Mouse (Mus musculus) right cerebral cortex, postnatal 14 days (tissue): ENCODE results near the gene Tnfaip3.
A peak's percentile ranks its signal among the peaks of the same experiment; 100 is the strongest.

Experiments
- DNase-seq: peaks from one replicate; pipeline ENCODE4 v3.0.0; 2022

The Tnfaip3 gene

DNA sequence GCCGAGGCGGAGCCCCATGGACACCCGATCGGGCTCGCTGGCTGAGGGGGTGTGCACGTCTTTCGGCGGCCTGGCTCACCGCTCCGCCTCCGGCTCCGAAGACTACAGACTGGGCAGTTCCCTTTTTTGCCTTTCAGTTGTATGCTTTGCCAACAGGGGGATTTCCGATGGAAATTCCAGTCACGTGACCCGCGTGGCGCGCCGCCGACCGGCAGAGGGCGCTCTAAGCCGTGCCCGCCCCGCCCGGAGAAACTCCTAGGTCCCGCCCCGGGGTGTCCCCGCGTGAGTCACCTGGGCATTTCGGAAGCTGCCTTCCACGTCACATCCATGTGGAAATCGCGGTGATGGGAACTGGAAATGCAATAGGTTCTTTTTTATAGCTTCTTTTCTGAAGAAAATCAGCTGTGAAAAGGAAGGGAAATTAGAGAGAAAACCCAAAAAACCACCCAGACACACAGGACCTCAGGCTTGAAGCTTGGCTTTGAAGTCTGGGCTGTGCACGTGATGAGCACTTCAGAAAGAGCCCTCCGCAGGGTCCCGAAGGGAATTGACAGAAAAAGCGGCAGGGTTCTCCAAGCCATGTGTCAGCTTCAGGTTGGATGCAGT lies at the start of gene Tnfaip3:
Tnfaip3 (minus strand) TSS at position 401 of the 606 bp plus-strand sequence.
- peak; percentile 95 for DNase-seq

DNA sequence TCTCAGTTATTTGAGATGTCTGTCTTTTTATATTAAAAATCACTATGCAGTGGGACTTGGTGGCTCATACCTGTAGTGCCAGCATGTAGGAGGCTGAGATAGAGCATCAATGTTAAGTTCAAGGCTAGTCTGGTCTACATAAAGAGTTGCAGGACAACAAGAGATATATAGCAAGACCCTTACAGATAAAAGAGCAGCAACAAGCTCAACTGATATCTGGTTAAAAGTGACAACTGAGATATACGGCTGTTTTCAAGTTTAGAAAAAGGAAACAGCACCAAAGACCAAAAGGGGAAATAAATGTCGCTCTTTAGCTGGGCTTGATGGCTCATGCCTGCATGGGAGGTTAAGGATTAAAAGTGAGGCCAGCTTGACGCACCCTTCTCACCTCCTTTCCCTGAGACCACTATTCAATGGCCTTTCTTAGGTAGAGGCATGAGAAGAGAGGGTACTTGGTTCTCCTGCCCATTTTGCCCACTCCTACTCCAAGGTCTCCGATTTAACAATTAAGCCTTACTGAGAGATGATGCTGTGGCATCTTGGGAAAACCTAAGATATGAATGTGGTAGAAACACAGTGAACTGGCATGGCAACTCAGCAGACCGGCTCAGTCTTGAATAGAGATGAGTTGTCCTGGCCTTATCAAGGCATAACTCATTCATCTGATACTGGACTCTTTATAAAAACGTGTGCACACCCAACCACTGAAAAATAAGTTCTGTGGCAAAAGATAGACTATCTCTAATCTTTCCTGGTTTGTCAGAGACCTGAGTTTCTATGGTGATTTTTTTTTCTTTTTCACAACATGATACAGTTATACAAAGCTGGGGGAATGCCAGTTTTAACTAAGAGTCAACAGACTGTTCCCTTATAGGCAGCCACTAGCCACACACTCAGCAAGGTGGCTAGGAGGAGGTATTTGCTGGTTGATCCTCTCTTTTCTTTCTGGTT lies 49.5 kb upstream of the Tnfaip3 start:
- DNase-seq: no peak

DNA sequence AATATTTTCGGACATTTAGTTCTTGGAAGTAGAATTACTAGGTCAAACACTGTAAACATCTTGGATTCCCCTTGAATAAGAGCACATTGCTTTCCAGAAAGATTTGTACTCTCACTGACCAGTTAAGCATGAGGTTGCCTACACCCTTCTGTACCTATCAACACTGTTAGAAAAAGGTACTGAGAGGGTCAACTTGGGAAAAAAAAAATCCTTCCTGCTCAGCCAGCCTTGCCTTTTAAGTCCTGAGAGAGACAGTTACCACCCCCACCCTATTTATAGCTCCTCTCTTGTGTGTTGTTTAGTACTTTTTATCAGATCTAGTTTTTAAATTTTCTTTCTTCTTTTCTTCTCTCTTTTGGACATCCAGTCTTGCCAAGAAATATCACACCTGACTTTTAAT lies 48.2 kb upstream of the Tnfaip3 start:
- no peak for DNase-seq

DNA sequence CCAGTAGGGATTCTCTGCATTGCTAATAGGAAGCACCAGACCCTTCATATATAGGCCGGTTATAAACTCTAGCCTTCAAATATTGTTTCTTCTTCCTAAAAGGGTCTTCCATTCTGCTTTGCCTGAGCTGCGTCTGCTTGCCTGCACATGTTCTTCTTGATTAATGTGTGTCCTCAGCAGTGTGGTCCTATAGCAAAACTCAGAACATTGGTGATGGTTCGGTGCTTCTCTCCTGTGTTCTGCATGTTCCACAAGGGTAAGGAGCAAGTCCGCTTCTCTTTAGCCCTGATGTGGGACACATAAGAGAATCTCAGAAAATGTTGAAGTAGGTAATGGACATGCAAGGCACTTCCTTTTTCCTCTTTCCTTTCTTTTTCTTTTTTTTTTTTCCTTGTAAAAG lies 47.8 kb upstream of the Tnfaip3 start:
- no peak for DNase-seq

DNA sequence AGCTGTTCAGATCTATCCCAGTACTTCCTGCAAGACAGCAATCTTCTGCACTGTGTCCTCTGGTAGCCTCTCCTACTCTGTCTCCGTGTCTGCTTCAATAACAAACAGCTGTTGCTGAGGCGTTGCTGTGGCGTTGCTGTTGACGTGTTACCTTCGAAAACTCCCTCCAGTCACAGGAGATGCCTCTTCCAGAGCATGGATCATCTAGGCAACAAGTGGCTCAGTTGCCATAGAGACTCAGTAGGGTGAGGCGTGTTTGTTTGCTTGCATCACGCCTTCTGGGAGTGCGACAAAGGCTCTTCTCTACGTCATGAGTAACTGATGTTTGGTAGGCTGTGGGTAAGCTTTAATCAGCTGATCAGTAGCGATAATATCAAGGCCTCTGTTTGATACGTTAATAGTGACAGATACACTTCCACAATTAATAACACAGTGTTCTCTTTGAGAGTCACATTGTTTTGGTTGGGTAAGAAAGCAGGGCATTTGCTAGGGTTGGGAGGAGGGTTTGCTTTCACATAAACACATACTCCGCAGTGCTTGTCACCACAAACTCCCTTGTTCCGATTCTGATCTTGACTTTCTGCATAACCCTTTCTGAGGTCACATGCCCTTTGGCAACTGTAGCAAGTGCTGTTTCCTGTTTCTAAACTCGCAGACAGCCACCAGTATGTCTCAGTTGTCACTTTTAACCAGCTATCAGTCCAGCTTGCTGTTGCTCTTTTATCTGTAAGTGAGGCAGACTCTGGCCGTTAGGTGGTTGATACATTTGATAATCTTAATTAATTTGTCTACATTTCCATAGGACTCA lies 46.8 kb upstream of the Tnfaip3 start:
- no peak for DNase-seq

DNA sequence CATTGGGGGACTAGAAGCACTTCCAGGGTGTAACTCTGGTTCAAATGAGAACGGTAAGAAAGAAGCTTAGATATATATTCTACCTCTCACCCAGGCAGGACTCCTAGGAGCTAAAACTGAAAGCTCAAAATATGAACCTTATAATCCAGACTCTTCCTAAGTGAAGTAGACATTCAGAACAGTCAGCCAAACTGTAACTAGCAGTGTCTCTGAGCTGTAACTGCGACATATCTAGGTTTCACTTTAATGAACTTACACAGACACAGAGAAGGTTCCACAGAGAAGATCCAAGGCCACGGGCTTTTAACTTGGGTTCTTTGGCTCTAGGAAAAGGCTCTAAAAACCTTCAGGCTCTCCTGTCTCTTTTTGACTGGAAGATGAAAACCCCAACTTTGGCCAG lies 45.7 kb upstream of the Tnfaip3 start:
- DNase-seq: no peak

DNA sequence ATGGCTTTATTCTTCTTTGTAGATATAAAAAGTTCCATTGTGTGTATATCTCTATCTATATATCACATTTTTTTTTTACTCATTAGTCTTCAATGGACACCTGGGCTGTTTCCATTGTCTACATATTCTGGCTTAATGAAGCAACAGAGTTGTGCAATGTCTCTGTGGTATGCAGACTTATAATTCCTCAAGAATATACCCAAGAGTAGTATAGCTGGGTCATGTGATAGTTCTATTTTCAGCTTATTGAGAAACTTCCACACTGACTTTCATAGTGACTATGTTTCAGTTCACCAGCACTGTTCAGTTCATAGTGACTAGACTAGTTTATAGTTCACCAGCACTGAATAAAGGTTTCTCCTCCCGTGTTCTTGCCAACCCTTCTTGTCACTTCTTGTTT lies 38.1 kb upstream of the Tnfaip3 start:
- no peak for DNase-seq

DNA sequence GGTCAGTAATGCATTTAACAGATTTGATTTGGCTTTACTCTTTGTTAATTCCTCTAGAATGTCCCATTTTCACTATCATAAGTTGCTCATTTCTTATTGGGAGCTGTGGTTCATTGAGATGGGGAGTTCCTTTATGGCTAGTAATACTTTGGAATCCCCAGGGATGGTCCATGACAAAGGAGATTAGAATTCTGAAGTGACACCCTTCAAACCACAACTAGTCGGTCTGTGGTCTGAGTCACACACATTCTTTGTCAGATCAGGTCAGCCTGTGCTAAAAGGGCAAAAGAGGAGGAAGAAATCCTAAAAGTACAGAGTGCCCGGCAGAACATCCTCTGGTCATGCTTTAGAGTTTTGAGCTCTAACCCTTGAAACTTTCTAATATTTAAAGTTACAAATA lies 30.5 kb upstream of the Tnfaip3 start:
- DNase-seq: no peak

DNA sequence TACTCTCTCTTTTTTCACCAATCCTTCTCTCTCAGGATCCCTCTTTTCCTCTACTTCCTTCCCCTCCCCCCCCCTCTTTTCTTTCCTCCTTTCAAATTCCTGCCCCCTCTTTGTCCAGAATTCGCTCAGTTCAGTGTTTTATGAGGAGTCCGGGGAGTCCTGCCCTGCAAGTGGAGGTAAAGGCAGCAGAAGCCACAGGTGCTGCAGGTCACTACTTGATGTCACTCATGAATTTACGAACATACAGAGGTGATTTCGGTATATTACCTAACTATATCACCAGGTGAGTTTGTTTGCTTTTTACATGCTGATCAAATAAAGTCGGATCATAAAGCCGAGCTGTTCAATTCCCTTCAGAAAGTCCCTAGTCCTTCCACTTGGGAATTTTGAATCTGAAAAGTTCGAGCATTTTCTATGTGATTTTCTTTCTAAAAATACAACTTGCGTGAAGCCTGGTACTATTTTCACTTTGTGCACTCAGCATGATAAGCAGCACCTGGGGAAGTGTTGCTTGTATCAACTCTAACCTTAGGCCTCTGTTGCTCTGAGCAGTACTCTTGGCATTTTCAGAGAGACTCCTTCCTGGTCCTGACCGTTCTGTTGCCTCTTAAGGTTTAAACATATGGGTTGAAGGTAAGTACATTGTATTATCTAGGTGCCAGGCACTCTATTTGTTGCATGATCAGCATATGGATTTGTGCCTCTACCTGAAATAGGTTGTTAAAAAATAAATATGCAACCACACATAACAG lies 29.5 kb upstream of the Tnfaip3 start:
- DNase-seq: no peak

DNA sequence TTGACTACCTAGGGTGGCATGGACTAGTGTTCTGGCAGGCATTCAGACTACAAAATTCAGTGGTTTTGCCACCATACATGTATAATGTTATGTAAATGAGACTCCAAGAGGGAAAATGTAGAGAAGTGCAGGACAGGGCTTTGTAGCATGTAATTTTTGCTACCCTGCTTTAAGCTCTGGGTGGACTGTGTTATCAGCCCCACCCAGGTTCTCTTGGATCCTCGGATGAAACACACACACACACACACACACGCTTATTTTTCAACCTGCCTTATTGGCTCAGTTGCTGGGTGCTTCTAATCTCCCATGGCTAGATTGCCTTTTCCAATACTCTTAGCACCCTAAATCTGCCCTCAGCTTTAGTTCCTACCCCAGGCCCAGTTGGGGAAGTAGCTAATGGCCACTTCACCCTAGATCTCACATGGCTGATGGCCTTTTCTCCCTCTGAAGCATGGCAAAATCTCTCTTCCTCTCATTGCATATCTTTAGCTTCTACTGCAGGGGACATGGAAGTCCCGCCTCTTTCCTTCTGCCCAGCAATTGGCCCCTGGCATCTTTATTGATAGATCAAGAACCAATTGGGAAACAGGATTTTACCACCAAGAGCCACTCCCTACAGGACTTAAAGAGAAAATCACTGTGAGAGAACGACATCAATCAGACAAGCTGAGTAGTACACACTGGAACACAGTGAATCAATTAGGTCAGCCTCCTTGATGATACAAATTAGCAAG lies 28.2 kb upstream of the Tnfaip3 start:
- DNase-seq: no peak

DNA sequence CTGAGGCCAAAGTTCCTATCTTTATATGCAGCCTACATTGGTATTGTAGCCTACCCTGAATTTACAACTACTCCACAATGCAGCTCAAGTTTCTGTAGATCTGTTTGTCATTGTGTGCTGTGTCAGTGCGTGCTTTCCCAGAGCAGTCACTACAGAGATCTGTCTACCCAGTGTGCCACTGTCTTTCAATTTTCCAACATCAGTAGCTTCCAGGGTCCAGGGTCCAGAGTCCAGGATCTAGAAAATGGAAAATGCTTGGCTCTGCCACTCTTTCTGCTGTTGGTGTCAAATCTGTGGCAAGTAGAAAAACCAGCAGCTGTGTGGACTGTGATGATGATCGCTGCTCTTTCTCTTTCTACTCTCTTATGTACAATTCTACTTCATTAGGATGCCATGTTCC lies 24.7 kb upstream of the Tnfaip3 start:
- no peak for DNase-seq

DNA sequence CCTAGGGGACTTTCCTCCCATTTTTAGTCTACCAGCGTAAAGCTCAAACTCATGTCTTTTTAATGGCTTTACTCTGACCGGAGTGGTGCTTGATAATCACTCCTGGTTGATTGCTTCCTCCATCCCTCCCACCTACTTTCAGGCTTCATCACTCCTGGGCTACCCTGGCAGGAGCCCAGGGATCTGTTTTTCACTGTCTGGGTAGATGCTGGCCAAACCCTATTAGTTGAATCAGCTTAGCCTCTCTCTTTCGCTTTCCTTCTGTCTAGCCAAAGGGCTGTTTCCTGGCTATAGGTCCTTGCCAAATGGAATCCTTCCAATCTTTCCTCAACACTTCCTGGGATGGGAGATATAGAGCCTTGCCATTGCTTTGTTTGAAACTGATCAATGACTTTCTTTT lies 19.3 kb upstream of the Tnfaip3 start:
- DNase-seq: no peak

DNA sequence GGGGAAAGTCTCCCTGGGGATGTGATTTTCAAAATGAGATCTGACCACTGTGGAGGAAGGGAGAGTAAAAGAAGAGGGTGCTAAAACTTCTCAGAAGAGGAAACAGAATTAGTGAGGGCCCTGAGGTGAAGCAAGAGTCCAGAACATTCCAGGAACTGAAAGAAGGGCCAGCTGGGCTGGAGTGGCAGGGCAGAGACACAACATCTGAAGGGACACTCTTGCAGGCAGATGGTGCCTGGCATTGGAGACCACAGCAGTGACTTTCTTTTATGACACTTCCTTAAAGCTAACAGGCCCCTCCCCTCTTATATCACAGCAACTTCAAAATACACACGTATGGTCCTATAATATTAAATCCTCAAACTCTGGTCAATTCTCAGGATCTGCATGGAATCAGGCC lies 18.2 kb upstream of the Tnfaip3 start:
- no peak for DNase-seq

DNA sequence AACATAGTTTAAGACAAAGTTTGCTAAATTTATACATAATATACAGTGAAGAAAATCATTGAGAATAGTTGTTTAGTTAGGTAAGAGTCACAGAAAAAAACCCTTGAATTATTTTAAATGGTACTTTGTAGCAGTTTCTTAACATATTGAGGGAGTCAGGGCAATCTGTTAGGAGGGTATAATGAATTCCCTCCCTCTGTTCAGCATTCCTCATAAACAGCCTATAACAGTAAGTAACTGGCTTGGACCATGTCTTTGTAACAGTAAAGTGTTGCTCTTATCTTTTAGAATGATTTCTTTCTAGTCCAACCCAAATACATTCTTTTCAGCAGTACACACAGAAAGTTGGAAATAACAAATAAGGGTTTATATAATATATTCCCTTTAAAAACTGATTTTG lies 16.4 kb upstream of the Tnfaip3 start:
- no peak for DNase-seq

DNA sequence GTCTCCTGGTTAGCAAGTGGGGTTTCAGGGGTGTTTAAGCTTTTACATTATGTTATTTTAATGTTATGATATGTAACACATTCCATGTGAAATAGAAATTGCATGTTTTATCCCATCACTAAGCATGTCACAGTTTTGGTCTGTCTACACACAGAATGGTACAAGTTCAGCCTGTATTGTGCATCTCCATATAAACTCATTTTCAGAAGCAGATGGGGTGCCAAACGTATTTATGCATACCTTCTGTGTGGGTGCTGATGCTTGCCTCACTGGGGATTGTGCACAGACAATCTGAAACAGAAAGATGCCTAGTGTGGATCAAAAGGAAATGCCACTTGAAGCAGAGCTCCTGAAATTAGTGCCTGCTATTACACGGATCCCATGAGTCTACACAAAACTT lies 15.2 kb upstream of the Tnfaip3 start:
- no peak for DNase-seq

DNA sequence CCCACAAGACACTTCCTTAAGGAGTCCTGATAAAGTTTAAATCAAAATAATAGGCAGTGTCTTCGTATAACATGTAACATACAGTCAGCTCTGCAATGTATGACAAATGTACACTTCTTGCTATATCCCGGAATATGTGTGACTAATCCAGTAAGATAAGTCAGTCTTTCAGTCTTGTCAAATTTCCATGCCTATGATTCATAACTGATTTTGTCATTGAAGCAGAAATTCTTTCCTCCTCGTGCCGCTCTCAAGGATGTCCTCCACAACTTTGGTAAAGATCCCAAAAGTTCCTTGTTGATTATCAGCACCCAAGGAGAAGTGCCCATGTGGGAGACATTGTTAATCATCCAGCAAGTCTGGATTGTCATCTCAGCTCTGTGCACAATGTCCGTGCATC lies 11.3 kb upstream of the Tnfaip3 start:
- DNase-seq: no peak

DNA sequence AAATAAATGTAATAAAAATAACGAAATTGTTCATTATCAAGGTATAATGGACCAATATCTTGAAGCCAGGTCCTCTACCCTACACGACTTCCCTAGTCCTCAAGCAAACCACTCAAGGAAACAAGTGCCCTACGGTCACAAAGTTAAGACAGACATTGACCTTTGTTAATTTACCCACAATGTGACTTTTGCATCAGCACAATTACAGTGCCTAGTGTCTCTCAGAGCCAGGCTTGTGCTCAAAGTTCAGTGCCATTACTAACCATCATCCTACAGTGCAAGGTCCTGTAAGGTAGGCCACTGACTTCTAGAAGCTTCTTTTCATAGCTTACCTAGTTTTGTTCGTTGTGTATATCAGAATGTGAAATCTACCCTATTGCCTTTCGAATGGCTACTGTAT lies 8.9 kb upstream of the Tnfaip3 start:
- no peak for DNase-seq

DNA sequence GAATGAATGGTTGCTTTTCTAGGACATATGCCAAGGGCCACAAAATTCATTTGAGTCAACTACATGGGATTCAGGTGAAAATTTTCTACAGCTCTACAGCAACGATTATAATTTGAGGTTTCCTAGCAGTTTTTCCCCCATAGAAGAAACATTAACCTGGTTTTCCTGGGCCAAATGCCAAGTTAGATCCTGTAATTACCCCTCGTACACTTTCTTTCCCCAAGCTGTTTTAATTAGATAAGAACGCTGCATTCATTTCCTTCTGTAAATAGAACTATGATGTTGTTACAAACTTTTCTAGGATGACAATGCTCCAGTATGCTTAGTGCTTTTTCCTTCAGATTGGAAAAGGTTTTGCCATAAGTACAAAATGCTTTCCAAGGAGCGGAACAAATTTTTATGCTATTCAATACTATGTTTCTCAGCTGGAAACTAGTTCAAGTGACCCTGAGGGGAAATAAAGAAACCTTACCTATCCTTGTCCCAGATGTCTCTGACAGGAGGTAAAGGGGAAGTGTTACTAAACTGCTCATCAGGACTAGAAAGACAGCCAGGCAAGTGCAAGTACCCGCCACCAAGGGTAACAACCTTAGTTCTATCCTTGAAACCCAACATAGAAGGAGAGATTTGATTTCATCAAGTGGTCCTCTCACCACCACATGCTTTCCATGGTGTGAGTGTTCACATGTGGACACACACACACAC lies 8.3 kb upstream of the Tnfaip3 start:
- DNase-seq: no peak

DNA sequence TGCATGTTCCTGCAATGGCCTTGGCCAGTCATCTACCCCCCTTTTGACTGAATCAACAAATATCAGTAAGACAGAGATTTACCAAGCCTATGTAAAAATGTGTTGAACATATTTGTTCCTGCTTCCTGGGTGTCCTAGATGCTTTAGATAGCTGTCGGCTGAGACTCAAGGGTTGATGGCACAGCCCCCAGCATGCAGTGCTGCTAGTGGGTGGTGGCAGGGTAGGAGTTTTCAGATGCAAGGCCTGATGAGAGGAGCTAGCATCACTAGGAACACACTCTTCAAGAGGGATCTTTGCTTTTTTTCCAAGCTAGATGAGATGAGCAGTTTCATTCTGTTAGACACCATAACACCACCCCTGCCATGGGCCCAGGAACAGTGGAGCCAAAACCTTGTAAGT lies 6.8 kb upstream of the Tnfaip3 start:
- DNase-seq: no peak

DNA sequence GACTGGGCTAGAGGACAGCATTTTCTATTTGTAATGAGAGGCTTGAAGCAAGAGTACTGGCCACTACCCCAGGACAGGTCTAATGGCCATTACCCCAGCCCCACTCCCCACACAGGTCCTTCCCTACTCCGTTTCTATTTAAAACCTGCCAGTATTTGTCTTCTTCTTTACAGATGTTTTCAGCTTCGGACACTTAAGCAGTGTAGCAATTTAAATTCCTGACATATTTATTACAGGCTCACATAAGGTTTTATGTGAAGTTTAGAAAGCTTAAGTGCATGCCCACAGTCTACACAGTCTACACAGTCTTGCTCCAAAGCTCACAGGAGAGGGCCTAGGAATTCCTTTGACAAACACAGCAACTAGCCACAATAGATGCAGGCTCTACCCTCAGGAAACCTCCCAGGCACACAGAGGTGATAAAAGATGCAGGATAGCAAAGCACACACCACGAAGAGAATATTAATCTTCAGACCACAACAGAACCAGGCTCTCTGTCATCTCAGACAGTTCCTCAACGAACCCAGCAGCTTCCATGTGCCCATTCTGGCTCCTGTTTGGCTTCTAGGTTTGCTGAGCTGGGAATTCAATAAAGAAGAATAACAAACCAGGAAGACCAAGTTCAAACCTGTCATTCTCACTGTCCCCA lies 1.5 kb upstream of the Tnfaip3 start:
- DNase-seq: no peak
